Mouse (Mus musculus) R1 (cell line): Measurements from ENCODE around the gene Ip6k3.
A peak's percentile ranks its signal among the peaks of the same experiment; 100 is the strongest.

ENCODE experiments used
- DNase-seq: peaks from one replicate; pipeline ENCODE4 v3.0.0-alpha.2; 2018; ENCODE audit warnings: low read depth, low spot score

Ip6k3 gene

DNA sequence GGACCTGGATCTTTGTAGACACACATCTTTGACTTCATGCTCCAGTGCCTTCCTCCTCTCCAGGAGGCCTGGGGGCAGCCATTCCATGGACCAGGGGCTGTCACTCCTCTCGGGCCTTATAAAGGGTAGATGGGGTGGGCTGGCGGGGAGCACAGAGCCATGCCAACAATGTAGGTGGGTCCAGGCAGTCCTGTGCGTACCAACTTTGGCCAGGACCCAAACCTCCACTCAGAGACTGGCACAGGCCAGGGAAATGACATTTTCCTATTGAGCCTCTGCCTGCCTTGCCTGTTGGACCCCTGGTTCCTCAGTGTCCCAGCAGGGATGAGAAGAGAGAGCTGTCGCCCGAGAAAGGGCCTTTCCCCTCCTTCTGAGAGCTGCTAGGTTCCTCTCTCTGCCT, 14.8 kb upstream of the Ip6k3 start:
- no peak for DNase-seq

DNA sequence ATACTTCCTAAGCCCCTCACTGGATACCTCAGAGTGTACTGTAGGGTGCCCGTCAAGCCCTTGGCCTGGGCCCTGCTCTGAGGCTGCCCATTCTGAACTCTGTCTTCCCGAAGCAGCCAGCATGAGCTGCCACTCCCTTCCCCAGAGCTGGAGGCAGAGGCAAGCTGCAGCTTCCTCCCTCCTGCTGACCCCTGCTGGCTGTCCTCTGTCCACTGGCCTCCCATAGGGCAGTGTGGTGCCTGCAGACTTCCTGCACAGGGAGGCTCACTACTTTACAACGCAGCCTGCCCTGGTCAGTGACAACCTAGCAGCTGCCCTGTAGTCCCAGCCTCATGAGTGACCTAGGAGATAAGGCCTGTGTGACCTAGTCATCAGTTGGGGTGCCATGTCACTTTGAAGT, 14.1 kb upstream of the Ip6k3 start:
- no peak for DNase-seq

DNA sequence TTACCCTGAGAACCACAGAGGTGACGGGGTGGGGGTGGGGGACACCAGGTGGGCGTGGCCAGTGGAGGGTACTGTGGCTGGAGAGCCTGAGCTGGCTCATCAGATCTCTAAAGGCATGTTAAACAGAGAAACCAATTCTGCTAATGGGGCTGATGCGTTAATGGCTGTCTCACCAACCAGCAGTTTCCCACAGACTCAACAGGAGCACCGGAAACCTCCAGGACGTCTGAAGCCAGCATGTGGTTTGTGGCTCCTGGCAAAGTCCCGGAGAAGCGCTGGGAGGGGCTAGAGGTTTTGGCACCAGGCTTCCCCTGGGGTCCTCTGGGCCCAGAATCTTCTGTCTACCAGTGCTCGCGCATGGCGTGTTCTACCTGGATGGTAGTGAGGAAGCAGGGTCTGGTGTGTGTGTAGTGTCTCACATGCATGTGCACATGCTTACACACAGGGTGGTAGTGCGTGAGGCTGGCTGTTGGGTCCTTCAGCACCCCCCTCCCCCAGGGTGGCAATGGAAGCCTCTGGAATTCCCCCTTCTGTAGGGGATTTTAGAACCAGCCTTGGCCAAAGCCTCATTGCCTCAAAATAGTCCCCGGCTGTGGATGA, 12.2 kb upstream of the Ip6k3 start:
- DNase-seq = peak; percentile 53

DNA sequence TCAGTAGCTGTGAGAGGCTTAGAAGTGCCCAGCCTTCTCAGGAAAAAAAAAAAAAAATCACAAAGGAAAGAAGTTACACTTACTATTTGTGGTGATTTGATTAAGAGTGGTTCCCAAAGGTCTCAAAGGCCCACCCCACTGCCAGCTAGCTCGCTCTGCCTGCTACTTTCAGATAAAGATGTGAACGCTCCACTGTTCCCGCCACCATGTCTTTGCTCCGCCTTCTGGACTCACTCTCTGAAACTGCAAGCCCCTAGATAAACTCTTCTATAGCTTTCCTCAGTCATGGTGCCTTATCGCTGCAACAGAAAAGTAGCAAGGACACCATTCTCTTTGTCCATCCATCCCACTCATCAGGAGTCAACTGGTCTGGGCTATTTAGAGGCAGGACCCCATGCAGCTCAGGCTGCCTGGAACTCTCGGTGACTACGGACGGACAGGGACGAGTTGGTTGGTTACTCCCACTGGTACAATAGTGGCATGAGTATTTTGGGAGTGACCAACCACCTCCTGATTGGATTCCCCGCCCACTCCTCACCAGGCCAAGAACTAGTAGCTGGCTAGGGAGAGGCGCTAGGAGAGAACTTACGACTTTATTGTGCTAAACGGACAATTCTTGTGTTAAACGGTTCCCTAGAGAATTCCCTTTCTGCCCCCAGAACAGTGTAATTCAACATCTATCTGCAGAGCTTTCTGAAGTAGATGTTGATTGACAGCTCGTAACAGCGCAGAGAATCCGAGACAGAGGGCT, 11.0 kb upstream of the Ip6k3 start:
- peak; percentile 94 for DNase-seq

DNA sequence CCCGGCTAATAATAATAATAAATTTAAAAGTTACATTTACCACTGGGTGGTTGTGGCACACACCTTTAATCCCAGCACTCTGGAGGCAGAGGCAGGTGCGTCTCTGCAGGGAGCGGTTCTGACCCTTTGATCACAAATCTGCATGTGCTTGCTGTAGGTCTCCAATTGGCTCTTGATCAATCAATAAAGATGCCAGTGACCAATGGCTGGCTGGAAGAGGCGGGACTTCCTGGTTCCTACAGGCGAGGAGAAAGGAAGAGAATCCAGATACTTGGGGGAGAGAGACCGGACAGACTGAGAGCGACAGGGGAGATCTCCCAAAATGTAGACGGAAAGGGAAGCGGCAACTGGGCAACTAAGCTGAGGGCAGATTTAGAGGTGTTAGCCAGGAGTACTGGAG, 10.4 kb upstream of the Ip6k3 start:
- peak; percentile 97 for DNase-seq

DNA sequence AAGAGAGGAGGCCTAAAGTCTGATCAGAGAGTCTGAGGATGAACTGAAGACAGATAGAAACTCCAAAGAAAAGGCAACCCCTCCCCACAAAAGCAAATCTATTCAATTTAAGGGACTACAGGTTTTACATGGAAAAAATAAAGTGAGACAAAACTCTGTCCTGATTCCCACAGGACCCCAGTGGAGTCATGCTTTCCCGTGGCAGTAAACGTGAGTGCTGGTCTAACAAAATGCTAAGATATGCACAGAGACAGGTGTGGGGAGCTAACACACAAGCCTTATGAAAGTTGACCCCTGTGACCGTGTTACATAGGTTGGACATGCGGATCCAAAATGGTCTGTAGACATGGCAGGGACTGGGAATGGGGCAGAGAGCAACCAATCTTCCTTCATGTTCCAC, 9.2 kb upstream of the Ip6k3 start:
- DNase-seq = no peak

DNA sequence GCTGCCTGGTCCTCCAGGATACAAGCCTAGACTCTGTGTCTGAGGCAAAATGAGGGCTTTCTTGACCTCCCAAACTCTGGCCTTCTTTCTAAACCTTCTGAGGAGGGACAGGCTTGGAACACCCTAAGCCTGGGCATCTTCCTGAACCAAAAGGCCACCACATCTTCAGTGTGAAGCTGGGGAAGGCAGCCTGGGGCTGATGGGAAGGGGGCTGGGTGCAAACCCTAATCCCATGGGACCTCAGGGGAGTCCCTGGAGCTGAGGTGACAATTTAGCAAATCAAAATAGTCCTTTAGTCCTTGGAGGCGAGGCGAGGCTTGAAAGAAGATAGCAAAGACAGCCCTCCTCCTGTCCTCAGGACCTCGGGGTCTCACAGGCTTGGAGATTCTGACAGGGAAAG, 8.7 kb upstream of the Ip6k3 start:
- no peak for DNase-seq

DNA sequence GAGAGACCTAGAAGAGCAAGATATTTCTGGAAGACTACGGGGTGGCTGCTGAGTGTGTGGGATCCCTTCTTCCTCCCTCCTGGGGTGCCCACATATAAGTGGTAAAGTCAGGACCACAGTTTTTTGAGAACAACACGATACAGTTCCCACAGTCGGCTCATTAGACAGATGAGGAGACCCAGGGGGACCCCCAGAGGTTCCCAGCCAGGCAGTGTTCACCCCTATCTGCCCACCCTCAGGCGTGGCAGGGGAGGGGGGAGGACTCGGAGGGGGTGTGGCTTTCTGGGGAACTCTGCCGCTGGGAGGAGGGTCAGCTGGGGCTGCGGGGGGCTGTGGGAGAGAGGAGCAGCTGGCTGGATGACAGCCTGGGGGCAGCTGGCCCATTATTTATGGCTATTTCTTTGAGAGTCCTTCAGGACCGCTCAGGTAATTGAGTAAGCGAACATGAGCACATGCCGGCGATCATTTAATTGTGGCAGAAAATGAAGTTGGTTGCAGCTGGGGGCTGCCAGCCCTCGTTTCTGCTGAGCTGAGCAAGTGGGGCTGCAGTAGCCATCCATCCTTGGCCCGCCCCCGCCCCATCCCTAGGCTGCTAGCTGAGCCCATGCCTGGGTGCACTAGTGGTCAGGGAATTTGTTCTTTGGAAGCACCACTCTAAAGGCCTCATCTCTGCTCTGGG, 7.7 kb upstream of the Ip6k3 start:
- DNase-seq = no peak

DNA sequence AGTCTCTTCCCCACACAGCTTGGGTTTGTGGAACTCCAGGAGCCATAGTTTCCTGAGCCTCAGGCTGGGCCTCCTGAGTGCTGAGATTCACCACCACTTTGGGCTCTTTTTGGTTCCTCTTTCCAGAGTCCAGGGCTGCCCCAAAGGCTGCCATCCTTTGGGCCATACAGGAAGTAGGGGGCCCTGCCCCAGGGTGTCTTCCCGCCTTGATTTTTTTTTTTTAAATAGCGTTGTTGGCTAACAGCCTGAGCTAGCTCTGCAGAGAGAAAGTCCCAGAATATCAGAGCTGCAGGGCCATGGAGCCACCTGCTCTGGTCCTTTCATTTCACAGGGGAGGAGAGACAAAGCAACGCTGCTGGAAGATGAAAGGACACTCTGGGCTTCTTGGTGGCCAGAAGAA, 6.1 kb upstream of the Ip6k3 start:
- DNase-seq = no peak

DNA sequence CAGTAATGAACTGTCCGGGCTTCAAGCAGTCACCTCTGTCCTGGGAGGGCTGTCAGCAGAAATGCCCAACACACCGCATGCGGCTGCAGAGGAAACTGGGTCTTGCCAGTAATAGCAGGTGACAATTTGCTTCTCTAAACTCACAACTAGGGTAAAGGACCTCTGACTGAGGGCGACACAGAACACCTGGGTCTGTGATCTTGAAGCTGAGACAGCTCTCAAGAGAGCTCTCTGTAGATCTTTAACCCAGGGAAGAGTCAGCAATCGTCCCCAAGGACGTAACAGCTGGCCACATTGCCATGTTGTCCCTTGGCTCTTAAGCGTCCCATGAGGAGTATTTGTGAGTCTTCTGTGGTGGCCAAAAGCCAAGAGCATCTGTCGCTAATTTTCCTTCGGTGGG, 4.9 kb upstream of the Ip6k3 start:
- DNase-seq = no peak

DNA sequence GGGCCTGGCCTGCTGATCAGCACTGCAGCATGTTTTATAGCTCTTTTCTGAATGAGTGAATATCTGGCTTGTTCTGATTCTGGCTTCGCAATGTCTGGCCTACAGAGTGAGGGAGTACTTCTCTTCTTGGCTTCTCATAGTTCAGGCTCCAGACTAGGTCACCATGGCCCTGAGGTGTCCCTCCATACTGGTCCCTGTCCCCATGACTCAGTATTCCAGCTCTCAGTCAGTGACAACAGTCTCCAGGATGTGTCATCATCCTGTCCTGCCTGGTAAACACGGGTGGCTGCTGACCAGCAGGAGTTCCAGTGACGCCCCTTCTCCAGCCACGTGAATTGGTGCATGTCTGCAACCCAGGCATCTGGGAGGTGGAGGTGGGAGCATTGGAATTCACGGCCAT, 3.5 kb upstream of the Ip6k3 start:
- no peak for DNase-seq

DNA sequence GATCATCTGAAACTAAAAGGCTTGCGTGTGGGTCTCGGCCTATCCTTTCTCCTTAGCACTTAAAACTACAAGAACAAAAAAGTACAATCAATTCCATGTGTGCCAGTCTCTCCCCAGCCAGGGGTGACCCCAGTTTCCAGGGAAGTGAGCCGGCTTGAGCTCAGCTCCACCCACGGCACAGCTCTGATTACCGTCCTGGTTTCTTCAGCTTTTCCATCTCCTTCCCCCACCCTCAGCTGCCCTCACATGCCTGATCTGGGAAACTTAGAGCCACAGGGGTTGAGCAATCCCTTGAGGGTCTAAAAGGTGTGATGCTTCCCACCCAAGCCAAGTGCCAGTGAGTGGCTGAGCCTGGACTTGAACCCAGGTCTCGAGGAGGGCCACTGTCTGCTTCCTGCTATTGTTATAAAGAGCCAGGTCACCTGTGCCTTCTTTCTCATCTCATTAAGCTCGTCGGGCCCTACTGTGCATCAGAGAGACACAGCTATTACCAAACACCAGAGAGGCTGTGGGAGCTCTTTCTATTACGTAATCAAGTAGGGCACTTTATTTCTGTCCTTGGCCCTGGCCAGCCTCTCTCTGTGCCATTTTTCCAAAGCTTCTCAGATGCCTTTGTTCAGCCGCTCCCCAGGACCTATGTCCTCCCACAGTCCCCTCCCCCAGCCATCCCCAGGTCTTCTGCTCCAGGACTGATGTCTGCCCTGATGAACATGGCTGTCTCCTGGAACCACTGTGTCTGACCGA, 2.5 kb upstream of the Ip6k3 start:
- no peak for DNase-seq

DNA sequence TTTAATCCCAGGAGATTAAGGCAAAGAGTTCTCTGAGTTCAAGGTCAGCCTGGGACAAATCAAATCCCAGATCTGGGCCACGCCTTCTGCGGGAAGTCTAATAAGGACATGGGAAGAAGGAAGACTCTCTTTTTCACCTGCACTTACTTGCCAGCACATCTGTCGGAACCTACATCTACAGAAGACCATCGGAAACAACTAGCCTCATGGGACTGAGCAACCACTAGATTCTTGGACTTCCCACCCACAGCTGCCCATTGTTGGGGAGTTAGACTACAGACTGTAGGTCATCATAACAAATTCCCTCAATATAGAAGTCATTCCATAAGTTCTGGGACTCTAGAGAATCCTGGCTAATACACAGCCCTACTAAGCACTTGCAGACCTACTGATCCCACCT, 974 bp upstream of the Ip6k3 start:
- DNase-seq = no peak

DNA sequence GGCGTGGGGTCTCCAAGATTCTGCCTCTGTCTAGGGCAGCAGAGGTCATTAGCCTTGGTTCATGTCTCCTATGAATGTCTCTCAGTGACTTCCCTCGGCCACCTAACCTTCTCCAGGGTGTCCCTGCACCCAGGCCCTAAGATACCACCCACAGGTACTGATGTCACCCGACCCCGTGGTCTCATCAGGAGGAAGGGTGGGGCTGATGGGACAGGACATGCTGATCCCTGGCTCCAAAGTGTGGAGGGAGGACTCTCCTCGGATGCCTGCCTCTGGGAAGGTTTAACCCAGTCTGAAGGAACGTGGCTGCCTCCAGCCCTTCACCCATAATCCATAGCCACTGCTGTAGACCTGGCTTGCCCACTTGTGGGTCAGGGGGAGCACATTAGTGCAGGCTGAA, 694 bp downstream of the Ip6k3 start:
- no peak for DNase-seq

DNA sequence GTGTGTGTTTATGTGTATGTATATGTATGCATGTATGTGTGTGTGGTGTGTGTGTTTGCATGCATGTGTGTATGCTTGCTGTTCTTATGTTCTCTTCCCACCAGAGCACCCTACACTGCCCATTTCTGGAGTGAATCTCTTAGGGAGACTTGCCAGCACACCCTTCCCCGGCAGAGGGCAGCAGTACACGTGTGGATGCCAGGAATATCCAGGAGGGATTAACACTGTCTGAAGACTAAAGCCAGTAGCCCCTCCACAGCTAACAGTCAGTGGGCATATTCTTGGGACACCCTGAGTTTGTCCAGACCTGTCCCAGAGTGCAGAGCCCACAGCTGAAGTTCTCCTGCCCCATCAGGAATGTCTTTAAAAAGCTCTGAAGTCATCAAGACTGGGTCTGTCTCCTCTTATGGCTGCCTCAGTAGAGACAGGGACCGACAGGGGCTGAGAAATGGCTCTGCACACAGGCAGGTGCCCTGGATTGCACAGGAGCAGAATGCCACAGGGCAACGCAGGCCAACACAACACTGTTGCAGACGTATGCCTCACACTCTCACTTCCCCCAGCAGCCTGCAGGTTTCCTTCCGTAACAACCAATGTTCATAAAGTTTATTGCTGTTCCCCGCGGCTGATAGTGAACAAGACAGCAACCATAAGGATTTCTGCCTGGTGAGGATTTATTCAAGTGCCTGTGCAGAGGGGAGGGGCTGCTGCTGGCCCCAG, 2.4 kb downstream of the Ip6k3 start:
- peak; percentile 54 for DNase-seq

DNA sequence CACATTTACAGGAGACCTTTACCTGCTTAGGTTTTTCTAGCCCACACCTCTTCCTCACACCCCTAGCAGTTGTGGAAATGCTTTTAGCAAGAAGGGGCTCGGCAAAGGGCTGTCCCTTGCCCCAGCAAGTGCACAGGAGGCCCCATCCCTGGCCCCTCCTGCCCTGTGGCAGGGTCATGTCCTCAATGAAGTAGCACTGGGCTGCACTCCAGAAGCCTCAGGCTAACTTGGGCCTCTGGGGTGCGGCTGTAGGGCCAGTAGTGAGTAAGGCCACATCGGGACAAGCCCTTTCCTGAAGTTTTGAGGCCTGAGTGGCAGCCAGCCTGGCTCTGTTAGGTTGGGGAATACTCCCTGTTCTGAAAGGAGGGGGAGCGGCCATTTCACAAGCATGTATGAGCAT, 6.7 kb downstream of the Ip6k3 start:
- no peak for DNase-seq

DNA sequence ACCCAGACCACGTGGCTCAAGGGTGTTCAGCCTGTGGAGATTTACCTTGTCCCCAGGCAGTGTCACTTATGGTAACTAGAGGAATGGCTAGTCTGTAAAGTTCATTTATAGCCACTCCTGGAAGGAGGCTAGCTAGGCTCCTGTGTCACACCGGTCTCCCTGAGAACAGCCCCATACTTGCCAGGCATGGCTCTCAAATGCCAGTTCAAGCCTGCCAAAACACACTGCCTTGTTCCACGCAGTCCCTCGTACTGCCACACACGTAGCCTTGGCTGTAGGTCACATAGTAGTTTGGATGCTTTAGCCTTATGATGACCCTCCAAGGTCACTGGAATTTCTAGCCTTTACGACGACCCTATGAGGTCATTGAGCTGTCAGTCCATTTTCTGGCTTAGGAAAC, 8.4 kb downstream of the Ip6k3 start:
- no peak for DNase-seq

DNA sequence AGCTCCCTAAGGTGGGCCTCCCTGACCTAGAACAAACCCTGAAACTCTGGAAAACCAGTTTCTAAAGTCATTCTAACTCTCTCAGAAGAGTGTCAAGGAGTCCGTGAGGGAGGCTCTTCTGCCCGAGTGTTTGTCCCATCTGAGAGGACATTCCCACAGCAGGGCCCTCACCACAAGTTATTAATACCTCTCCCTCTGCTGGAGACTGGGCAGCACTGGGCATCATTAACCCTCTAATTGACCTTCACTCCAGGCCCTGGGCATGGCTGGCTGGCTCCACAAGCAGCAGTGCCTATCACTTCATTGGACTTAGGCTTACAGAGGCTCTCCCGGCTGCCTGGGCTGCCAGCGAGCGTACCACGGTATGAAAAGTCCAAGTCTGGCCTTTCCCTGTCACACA, 9.2 kb downstream of the Ip6k3 start:
- no peak for DNase-seq

DNA sequence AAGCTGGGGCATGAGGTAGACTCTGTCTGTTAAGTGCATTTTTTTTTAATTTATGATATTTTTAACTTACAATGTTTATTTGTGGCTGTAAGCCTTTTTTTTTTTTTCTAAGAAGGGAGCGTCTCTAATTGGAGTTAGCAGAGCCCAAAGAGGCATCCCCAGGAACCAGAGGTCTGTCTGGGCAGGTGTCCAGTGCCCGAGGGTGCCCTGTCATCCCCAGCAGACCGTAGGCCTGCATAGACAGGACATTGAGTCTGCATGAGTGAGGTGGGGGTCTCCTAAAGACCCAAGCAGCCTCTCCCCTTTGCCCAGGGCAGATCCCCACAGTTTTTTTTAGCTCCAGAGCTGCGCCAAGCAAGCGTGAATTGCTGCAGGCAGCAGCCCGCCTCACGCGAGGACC, 11.8 kb downstream of the Ip6k3 start:
- DNase-seq = no peak

DNA sequence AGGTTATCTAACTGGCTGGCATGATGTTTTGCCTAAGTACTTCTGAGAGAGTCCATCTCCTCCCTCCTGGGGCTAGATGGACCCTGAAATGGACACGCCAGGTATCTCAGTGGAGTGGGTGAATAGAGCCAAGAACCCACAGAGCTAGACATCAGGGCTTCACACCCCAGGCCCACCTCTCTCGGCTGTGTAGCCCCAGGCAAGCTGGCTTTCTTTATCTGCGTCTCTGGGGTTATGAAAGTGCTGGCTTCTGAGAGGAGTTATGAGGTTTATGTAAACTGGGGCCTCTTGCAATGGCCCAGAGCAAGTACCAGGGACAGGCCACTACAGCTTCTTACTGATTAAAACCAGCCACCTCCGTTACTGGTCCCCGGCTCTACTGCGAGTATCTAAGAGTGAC, 12.7 kb downstream of the Ip6k3 start:
- no peak for DNase-seq

DNA sequence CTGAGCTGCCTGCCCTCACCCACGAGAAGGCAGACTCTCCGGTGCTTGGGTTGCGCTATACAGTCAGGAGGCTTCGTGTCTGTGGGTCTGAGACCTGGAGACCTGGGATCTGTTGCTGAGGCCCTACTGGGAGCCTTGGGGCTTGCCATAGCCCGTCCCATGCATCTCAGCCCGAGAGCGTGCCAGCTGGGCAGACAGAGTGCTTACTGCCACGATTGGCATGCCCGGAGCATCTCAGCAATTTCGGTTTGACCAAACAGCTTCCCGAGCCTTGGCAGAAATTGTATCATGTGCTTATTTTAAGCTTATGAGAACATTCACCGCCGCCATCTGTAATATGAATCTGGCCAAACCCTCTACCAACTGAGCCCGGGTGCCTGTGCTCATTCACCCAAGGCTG, 13.3 kb downstream of the Ip6k3 start:
- no peak for DNase-seq

DNA sequence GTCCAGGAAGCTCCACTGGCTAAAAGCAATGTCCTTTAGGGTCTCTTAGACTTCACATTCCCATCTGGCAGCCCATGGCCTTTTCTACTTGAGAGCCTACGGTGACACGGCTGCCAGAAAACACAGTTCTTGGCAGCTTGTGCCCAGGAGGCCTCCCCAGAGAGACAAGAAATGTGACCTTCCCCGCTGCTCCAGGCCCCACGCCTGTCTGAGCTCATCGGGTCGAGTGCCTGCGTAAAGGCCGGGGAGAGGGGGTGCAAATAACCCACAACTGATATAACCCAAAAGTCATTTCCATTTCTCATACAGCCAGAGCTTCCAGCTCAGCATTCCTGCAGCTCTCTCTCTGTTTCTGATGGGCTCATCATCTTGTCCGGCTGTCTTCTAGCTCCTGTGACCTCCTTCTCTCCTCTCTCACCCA, 13.8 kb downstream of the Ip6k3 start:
- DNase-seq = no peak
